Mouse (Mus musculus): ENCODE results near the gene Fhit.
"Not testable (repeated sequence)": the region's sequence is repeated elsewhere in the genome, so short reads cannot be mapped to it uniquely, and the experiment has no call there.

The Fhit gene

DNA sequence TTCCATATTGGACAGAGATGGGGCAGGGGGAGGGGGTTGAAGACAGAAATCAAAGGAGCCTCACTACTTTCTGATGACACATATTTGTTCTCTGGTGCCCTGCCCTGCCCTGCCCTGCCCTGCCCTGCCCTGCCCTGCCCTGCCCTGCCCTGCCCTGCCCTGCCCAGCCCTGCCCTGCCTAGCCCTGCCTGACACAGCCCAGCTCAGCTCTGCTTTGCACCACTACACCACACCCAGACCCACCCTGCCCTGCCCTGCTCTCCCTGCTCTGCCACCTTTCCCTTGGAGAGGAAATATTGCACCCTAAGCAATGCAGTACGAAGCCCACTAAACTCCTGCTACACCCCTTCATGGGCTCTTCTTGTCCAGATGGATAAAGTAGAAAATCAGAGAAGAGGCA, 1171.2 kb downstream of the Fhit start:
- DNase-seq (ENCODE audit: low spot score in 2 of 2), result no peak

DNA sequence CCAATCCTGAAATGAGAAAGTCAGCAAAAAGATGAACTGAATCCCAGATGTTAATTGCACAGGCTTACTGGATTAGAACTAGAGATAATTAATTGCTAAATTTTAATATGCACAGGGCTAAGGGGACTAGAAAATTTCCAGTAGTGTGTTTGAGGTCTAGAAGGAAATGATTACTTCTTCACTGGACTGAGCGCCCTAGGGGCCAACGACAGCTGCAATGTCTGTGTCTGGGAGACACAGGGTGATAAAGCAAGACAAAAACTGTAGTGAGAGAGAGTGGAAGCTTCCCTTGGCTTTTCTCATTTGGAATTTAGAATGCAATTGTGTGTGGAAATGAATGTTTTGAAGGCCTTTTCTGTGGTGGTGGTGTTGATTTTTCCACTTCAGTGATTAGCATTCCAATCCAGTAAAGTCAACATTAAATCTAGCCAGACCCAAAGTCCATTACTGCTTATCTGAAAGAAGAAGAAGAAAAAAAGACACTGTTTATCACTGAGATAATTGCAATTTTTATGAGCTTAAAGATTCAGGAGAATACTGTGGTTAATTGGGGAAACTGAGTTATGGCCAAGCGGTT, 1184.8 kb downstream of the Fhit start:
- no peak for DNase-seq (ENCODE audit: low spot score in 2 of 2)

- DNase-seq (ENCODE audit: low spot score in 2 of 2), result no peak
Observed at GRCm38 (mm10) chr14:9974402-9974801, 1187.4 kb downstream of the Fhit start.

- DNase-seq (ENCODE audit: low spot score in 2 of 2), result no peak
Observed at GRCm38 (mm10) chr14:9963853-9964252, 1198.0 kb downstream of the Fhit start.

DNA sequence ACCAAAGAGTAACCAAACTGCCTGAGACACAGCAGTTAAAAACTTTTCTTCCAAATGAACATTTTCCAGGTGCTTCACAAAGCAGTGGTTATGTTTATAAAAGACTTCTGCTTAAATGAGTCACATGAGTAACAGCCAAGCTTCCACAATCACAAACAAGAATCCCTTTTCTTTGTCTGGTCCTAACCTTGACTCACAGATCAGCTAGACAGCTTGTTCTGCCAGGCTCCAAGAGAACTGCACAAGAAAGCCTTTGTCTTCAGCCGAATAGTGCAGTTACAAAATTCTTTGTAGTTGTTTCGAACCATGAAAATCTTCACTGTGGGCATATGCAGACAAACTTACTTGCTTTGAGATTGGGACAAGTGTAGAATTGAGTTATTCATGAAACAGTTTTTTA, 1201.4 kb downstream of the Fhit start:
- DNase-seq (ENCODE audit: low spot score in 2 of 2), result no peak

GRCm38 (mm10) chr14:9899494-9899893, 1262.3 kb downstream of the Fhit start:
- no peak for DNase-seq (ENCODE audit: low spot score in 2 of 2)

GRCm38 (mm10) chr14:9896556-9896955, 1265.3 kb downstream of the Fhit start:
- no peak for DNase-seq (ENCODE audit: low spot score in 2 of 2)

DNA sequence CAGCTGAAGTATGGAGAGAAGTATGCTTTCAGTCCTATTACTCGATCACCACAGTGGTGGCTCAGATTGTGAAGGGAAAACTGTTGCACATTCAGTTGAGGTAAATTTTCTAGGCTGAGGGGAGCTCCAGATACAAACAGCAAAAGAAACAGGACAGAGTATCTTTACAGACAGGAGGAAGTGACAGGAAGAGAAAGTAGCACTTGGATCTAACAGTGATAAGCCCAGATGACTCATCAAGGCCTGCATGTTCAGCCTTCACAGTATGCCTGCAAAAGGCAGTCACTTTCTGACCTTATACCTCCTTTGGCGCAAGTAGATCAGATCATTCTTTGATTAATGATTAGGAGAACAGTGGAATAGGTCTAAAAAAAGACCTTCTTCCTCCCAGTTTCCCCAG, 1309.8 kb downstream of the Fhit start:
- no peak for DNase-seq (ENCODE audit: low spot score in 2 of 2)

- DNase-seq (ENCODE audit: low spot score in 2 of 2), result no peak
Observed at GRCm38 (mm10) chr14:9832290-9832689, 1329.5 kb downstream of the Fhit start.

DNA sequence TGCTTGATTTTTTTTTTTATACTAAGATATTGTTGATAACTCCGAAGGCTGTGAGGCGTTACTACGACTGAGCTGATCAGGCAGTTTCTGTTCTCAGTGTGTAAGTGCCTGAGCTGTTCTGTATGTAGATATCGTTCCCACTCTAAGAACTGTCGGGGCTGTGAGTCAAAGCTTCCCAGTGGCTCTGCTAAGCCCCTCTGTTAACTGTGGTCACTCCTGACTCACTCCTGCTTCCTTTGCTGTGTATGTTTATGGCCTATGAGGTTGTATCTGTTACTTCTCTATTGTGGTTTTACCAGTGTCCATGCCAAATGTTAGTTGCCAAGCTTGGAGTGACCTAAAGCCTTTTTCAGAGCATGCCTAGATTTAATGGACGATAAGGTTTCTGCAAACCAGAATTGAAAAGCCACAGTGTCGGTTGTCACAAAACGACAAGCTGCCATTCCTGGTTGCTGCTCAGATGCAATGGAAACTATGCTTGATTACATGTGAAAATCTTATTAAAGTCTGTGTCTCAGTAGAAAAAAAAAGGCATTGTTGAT, 1333.1 kb downstream of the Fhit start:
- DNase-seq (ENCODE audit: low spot score in 2 of 2), result not testable (repeated sequence)

DNA sequence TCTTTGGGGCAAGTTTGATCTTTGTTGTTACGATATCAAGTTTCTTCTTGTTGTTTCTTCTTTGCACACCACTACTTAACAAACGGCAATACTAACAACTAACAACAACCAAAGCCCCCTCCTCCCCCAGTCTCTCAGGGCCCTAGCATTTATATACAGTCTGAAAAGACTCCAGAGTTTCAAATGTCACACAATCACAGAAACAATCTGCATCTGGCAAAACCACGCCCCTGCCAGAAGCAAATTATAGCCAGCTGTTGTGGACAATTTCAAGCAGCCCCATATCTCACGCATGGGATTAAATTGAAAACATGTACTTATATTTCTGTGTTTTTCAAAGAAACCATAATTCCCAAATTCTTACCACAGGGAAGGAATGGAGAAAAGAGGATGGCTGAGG, 1345.9 kb downstream of the Fhit start:
- no peak for DNase-seq (ENCODE audit: low spot score in 2 of 2)

DNA sequence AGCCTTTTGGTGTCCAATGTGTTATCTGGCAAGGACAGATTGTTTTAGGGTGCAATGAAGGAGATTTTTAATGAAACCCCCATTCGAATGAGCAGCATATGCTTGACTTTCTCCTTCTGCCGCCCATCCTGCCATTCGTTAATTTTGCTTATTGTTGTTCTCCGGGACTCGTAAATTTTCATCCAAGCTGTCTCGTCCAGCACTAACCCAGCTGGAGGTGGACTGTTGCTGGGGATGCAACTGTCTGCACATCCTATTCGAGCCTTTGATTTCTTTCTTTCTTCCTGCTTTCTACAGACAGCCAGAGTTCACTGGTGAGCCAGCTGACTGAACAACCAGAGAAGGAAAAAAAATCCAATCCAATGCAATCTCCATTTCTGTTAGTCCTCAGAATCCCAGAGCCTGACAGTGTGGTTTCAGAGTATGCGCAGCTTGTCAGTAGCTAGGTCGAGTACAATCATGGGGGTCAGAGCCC, 1350.0 kb downstream of the Fhit start:
- peak in 1 of 2 experiments; percentile 4 for DNase-seq (ENCODE audit: low spot score in 2 of 2)

DNA sequence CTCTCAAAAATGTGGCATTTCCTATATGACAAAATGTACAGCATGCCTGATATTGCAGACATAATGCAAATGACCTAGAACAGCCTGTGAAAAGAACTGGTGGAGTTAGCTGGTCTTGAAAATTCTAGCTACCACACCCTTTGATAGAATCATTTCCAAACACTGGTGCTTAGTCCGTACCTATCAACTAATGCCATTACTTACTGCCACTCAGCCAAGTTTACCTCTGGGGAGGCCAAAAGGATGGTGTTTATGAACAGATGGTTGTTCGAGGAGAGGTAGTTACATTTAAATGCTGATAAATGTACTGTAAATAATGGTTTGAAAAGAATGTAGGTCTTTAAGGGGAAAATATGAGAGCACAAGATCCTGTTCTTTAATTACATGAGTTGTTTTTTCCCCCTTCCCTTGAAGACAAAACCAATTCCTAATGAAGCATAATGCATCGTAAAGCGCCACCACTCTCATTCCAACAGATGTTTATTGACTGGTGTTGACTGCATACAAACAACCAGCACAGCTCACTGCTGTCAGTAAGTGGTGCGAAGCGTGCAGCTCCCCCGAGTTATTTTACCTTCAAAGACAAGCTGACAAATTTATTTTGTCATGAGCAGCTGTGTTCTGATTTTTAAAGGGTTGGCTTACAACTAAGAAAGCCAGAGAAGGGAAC, 1350.5 kb downstream of the Fhit start:
- DNase-seq (ENCODE audit: low spot score in 2 of 2), result no peak

GRCm38 (mm10) chr14:9793403-9793802, 1368.4 kb downstream of the Fhit start:
- no peak for DNase-seq (ENCODE audit: low spot score in 2 of 2)

DNA sequence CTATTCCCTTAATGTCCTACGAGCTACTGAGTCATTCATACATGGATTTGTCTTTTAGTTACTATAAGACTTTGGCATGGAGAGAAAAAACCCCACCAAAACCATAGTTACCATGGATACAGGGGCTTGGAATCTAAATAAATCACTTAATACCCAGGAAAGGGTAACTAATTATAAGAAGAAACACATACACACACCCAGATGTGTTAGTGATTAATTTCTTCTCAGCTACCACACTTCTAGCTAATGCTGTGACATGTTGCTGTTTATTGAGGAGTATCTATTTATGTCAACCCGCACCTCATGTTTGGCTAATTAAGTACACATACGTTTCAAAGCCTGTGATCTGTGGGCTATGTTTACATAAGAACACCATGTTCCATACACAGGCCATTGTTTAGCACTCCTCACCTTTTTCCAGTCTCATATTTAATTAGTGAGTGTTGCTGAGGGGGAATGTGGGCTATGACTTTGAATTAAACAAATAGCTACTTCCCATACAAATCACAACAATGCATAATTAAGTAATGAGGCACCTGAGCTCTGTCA, 1373.4 kb downstream of the Fhit start:
- DNase-seq (ENCODE audit: low spot score in 2 of 2), result no peak

GRCm38 (mm10) chr14:9787389-9787788, 1374.4 kb downstream of the Fhit start:
- no peak for DNase-seq (ENCODE audit: low spot score in 2 of 2)

DNA sequence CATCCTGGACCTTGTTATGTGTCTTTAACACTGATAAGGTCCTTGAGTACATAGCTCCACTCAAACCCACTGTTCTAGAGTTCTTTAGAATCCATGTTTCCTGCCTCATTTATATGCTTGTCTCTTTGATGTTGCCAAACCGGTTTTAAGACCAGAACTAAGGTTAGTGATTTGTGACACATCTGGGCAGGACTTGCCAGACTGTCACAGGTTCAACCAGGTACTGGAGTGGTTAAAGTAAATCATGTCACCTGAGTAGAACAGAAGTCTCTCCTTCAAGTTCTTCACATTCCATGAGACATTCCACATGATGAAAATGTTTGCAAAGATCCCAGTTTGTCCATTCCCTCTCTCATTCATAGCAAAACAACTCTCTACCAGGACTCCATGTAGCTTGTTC, 1376.0 kb downstream of the Fhit start:
- DNase-seq (ENCODE audit: low spot score in 2 of 2), result no peak

GRCm38 (mm10) chr14:9751341-9751740, 1410.5 kb downstream of the Fhit start:
- DNase-seq (ENCODE audit: low spot score in 2 of 2), result no peak

DNA sequence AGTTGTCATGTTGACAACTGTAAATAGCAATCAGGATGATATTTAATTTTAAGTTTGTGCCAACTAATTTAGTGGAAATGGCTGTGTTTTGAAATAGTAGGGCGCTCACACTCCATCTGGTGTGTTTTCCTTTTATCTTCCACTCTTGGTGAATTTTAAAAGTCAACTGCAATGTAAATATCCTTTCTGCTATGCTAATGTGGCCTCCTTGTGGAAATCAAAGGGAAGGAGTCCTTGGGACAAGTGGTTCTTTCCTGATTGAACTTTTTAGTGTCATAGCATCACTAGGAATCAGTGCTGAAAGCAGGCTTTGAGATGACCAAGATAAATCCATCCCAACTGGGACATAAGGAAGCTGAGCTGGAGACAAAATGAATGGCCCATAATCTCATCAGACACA, 1413.1 kb downstream of the Fhit start:
- DNase-seq (ENCODE audit: low spot score in 2 of 2), result no peak

GRCm38 (mm10) chr14:9721917-9722472, 1439.8 kb downstream of the Fhit start:
- DNase-seq (ENCODE audit: low spot score in 2 of 2), result no peak

DNA sequence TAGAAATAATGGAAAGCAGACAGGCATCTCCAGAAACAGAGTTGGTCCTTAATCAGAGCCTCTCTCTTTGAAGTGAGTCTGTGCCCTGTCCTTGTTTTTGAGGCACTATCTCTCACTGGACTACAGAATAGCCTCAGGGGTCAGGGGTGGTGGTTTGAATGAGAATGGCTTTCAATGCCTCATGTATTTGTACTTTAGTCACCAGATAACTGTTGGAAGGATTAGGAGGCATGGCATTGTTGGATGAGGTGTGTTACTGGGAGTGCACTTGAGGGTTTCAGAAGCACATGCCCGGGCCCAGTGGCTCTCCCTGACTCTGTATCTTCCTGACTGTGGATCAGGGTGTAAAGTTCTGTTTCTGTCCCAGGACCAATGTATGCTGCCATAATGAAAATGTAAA, 1463.2 kb downstream of the Fhit start:
- no peak for DNase-seq (ENCODE audit: low spot score in 2 of 2)

DNA sequence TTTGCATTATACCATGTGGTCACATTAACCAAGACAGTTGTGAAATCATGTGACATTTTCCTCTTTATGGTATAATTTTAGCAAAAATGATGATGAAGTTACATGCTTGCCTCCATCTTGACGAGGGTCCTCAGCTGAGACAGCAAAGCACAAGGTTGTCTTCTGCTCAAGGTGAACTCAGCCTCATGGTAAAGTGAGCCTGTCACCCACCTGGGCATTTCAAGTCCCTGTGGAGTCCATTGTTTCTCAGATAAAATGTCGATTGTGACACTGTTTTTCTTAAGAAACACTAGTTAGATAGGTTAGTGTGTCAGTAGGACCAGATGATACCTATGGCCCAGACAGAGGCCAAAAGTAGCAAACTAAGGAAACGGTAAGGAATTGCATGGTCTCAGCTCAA, 1464.7 kb downstream of the Fhit start:
- no peak for DNase-seq (ENCODE audit: low spot score in 2 of 2)

GRCm38 (mm10) chr14:9696004-9696403, 1465.8 kb downstream of the Fhit start:
- DNase-seq (ENCODE audit: low spot score in 2 of 2), result no peak

All from cerebellum, postnatal 4 days (tissue).